Mouse (Mus musculus): ENCODE measurements around the gene Larp7. TPM values are rescaled to one million over a fixed set of nuclear protein-coding genes. Genes with fewer than 3 reads are reported as not detected.

The Larp7 gene
- 10 to 100 TPM; 19.7 to 20.4 TPM for total RNA-seq (2021)
- long read RNA-seq, experiment 1, transcript Larp7-201 (13 exons, 2,121 nt) = major isoform, 21 of 28 reads
- long read RNA-seq, experiment 1, partial matches to known transcripts = 2 of 28 reads
- long read RNA-seq, experiment 1, other reads (novel, unspliced or antisense) = 5 of 28 reads
- long read RNA-seq, experiment 2, transcript Larp7-201 (13 exons, 2,121 nt) = major isoform, 15 of 26 reads
- long read RNA-seq, experiment 2, partial matches to known transcripts = 9 of 26 reads
- long read RNA-seq, experiment 2, other reads (novel, unspliced or antisense) = 2 of 26 reads

- peak; percentile 95 to 97 for DNase-seq (ENCODE audit: low spot score in 2 of 2)
Measured at GRCm38 (mm10) chr3:127552973-127553719, at the start of gene Larp7, which contains the start of gene Zgrf1. Gene Larp7, minus strand, starts transcription at chr3:127553349. Gene Zgrf1, plus strand, starts transcription at chr3:127553489.

GRCm38 (mm10) chr3:127597136-127597535 is 44.0 kb upstream of the Larp7 start:
- DNase-seq (ENCODE audit: low spot score in 2 of 2) = no peak

- DNase-seq (ENCODE audit: low spot score in 2 of 2) = peak in 1 of 2 experiments; percentile 23
Measured at GRCm38 (mm10) chr3:127572557-127572956, 19.4 kb upstream of the Larp7 start.

GRCm38 (mm10) chr3:127565129-127565528 is 12.0 kb upstream of the Larp7 start:
- DNase-seq (ENCODE audit: low spot score in 2 of 2) = no peak

GRCm38 (mm10) chr3:127562974-127563373 is 9.8 kb upstream of the Larp7 start:
- DNase-seq (ENCODE audit: low spot score in 2 of 2) = no peak

- DNase-seq (ENCODE audit: low spot score in 2 of 2) = no peak
Measured at GRCm38 (mm10) chr3:127558201-127558600, 5.1 kb upstream of the Larp7 start.

DNA sequence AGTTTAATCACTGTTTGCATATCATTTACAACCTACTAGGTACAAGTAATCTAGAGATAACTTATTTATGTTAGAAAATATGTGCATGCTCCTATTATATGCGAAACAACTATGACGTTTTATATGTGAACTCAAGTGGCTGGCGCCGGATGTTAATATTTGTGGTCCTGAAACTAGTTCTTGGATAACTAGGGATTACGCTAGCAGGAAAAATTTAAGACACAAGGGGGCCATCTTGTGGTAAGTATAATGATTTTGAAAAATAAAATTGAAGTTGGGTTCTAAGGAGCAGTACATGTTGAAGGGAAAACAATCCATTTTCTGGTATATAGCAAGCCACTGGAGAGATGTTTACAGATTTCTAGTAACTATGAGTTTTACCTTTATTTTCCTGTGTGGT is 1.6 kb upstream of the Larp7 start:
- no peak for DNase-seq (ENCODE audit: low spot score in 2 of 2)

DNA sequence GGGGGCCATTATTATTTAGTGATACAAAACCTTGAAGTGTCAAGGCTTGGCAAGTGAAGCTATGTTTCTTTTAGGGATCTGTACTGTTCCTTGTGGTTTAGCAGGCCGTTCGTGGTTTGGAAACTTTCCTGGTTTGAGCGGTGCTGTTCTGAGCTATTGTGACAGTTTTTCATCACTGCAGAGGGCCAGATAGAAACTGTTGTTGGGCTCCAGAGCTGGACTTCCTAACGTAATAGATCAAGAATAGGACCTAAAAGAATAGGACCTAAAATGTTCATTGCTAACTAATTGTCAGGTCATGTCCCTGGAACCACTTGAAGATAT is 533 bp upstream of the Larp7 start:
- no peak for DNase-seq (ENCODE audit: low spot score in 2 of 2)

DNA sequence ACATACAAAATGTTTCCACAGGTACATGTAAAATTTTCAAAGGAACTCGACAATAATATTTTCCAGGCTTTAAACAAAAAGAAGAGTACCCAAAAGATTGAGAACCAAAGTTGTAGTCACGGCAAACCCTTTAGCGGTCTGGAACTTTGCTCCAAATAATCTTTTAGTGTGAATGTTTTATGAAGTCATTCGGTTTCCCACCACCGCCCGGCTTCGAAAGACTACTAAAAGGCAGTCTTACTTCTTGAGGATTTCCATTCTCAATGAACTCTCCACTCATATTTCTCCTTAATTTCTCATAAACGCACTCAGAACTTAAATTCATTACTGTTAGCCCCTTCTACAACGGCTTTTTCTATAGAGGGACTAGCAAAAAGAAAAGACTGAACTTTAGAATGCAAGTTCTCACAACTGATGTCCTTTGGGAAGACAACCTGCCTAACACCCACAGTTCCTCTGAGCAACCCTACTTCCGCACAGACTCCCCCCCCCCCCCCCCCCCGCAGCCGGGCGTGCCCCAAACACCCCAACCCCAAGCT is 646 bp downstream of the Larp7 start:
- peak in 1 of 2 experiments; percentile 22 for DNase-seq (ENCODE audit: low spot score in 2 of 2)

DNA sequence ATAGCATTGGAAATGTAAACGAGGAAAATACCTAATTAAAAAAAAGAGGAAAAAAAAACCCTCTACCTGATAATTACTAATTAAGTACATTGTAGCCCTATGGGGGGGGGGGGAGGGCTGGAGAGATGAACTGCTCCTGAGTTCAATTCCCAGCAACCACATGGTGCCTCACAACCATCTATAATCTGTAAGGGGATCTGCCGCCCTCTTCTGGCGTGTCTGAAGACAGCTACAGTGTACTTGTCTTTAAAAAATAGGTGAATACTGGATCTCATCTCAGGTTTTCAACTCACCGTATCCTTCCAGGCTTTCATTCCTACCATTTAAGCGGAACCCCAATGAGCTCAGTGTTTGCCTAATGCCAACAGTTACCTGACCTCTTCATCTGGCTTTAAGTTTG is 5.3 kb downstream of the Larp7 start:
- DNase-seq (ENCODE audit: low spot score in 2 of 2) = peak; percentile 20 to 28

- no peak for DNase-seq (ENCODE audit: low spot score in 2 of 2)
Measured at GRCm38 (mm10) chr3:127544610-127545121, 8.5 kb downstream of the Larp7 start.

- DNase-seq (ENCODE audit: low spot score in 2 of 2) = no peak
Measured at GRCm38 (mm10) chr3:127543976-127544375, 9.2 kb downstream of the Larp7 start.

DNA sequence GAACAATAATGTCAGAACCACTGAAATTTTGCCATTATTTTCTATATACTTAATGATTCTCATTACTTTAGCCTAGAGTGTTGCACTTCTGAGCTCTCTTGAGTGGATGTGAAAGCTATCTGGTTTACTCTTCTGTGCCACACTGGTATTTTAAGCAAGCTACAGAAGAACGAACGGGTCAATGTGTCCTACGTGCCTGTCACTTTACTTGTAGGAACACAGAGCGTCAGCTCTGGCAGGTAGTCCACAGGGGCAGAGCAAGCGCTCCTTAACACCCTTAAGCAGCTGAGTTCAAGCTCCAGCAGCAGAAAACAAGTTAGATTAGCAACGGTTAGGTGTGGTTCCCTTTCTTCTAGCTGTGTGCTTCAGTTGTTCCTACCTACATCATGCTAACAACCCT is 14.0 kb downstream of the Larp7 start:
- no peak for DNase-seq (ENCODE audit: low spot score in 2 of 2)

GRCm38 (mm10) chr3:127530293-127530692 is 22.9 kb downstream of the Larp7 start:
- no peak for DNase-seq (ENCODE audit: low spot score in 2 of 2)

DNA sequence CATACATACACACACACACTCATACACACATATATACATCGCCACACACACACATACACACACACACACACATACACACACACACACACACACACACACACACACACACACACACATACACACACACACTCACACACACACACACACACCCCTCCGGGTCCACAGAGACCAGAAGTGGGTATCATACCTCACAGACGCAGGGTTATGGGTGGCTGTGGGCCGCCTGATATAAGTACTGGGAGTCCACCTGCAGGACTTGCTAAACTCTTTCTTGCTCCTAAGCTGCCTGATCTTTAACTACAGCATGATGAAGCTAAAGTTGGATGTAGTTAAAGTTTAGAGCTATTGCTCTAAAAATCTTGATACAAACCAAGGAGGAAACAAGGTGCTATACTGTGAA is 23.3 kb downstream of the Larp7 start:
- no peak for DNase-seq (ENCODE audit: low spot score in 2 of 2)

DNA sequence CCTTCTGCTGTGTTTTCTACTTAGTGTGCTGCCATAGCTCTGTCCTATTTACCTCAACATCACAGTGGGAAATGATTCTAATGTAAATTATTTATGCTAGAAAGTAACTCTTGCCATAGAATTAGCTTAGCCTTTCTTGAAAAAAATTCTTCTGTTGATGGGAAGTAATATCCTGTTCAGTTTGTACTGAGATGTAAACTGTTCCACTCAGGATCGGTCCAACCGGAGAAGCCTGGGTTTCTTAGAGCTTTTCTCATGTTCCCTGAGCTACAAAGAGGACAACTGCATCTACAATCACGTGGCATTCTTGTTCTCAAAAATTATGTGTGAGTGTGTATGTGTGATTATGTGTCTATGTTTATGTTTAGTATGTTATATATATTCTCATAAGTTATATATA is 23.9 kb downstream of the Larp7 start:
- DNase-seq (ENCODE audit: low spot score in 2 of 2) = no peak

DNA sequence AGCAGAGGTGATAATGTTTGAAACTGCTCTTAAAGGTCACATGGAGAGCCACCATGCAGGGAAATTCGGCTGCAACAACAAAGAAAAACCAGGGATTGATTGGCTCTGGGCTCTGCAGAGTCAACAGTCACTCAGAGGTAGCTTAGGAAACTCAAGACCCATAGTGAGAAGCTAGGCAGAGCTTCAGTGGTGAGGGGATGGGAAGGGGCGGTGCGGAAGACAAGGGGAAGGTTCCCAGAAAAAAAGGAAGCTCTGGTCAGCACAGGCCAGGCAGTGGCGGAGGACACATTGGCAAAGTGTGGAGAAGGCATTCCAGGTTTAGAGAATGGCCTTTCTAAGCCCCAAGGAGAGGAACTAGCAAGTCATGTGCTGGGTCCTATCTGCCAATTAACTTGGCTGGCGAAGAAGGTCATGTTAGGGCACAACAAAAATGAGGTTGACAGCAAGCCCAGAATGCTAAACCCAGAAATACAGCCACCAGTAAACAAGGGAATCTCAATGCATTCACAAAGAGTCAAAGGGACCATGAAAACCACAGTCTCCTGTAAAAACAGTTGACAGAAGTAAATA is 25.6 kb downstream of the Larp7 start:
- DNase-seq (ENCODE audit: low spot score in 2 of 2) = no peak

DNA sequence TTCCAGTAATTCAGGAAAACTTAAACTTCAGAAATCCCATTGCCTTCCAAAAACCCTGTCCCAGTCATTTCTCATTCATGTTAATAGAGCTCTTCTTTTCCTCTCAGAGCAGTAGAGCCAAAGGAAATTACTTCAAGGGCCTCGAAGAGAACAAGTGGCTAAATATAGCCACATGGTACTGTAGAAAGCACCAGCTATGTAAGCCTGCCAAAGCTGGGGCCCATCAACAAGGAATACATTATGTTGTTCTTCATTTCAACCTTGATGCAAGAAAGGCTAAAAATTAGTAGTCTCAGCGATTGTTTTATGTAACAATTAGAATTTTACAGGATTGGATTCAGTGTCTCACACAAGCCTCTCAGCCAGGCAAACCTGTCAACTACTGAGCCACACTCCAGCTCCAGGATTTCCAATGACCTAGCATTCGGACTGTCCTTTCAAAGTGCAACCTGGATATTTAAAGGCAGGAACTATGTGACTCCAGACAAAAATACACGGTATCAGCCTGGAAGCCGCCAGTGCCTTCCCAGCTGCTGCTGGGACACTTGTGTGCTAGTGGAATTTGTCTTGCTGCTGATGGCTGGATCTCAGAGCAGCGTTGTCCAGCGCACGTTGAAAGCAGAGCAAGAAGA is 27.8 kb downstream of the Larp7 start:
- DNase-seq (ENCODE audit: low spot score in 2 of 2) = no peak

DNA sequence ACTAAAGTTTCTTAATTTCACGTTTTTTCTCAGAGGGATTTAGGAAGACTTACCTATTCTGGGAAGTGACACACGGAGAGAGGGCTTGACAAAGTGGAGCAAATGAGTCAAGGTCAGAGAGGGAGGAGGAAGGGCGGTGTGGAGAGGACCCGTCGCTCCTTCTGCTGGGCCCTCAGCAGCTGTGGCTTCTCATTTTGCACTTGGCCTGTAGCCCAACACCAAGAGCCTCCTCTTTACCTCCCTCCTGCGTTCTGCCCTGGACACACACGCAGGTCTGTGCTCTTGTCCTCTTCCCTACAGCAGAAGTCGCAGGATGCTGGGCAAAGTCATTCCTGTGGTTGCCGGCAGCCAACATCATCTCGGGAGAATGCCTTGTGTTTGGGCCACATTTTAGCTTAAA is 32.0 kb downstream of the Larp7 start:
- DNase-seq (ENCODE audit: low spot score in 2 of 2) = no peak

- no peak for DNase-seq (ENCODE audit: low spot score in 2 of 2)
Measured at GRCm38 (mm10) chr3:127520300-127520699, 32.8 kb downstream of the Larp7 start.

- DNase-seq (ENCODE audit: low spot score in 2 of 2) = no peak
Measured at GRCm38 (mm10) chr3:127515251-127515650, 37.9 kb downstream of the Larp7 start.
